In genomic region chr17:12029362-12029761, GRCm38 (mm10) we compare ENCODE assay signal across 15 mouse cellular contexts.
DNase-seq lines count a peak whose midpoint lies in the region; ATAC-seq and TF ChIP-seq lines count a peak whose summit lies in the region.
"Had no signal": no experiment of that assay in that cellular context is flagged by ENCODE, and none has a peak within 500 bp of the region (broad histone marks: within the 10 kb centered on the region; RNA-seq: fewer than 3 reads in every experiment).

No protein-coding gene starts in this region.

- no peak overlapping the region for H3K4me3 ChIP-seq in kidney, postnatal 0 days (replicated peaks; ENCODE audit: low read depth, low read length)
- H3K4me3 ChIP-seq in MEL (ENCODE audit: control insufficient read depth in 1 of 2, insufficient read depth in 1 of 2, low read depth in 2 of 2, low read length in 2 of 2): no peak overlapping the region
- no peak overlapping the region for H3K4me3 ChIP-seq in hindbrain, embryonic 16.5 days (ENCODE audit: low read length)
- H3K4me3 ChIP-seq: liver, embryonic 13.5 days had no signal

- no peak overlapping the region for H3K27ac ChIP-seq in kidney, postnatal 0 days
- H3K27ac ChIP-seq in MEL (ENCODE audit: control insufficient read depth, low read depth, low read length): no peak overlapping the region
- no peak overlapping the region for H3K27ac ChIP-seq in hindbrain, embryonic 16.5 days (ENCODE audit: low read depth, low read length)
- H3K27ac ChIP-seq: liver, embryonic 13.5 days had no signal

- no peak for TF ChIP-seq RAD21 in MEL (IDR thresholded peaks at IDR 0.05; ENCODE audit: low read depth, low read length)

- no peak for ATAC-seq in kidney, postnatal 0 days (replicated peaks; ENCODE audit: low FRiP score, low read depth)
- ATAC-seq in hindbrain, embryonic 16.5 days: no peak
- 0 out of 2 replicates have a peak, but pooled peaks have one; percentile 20 for ATAC-seq in monocyte, adult 5-6 weeks (replicated peaks; ENCODE audit: insufficient number of reproducible peaks, low FRiP score, low TSS enrichment, poor library complexity, severe bottlenecking)

- no peak for TF ChIP-seq EP300 in MEL (IDR thresholded peaks at IDR 0.05; ENCODE audit: low read depth in 1 of 2, low read length in 2 of 2)

- no peak for DNase-seq in kidney, postnatal 0 days (ENCODE audit: low spot score)
- no peak for DNase-seq in kidney, postnatal 36 days
- DNase-seq in MEL (ENCODE audit: low read depth, low spot score): peak; percentile 17
- no peak for DNase-seq in retina, postnatal 1 day
- no peak for DNase-seq in right cerebral cortex, postnatal 36 days (ENCODE audit: low spot score in 2 of 2)
- DNase-seq in c-Kit-positive CD71-positive TER-119-positive erythroid progenitor cells, embryonic 14.5 days (ENCODE audit: low spot score): no peak
- DNase-seq: adrenal gland, postnatal 14 days; cerebellum, adult 8-10 months; layer of hippocampus, postnatal 36 days; left cerebral cortex, postnatal 4 days; liver, embryonic 13.5 days; lung, postnatal 14 days had no signal

- 68% methylated on average over 5 of the region's 5 CpGs for WGBS in kidney, postnatal 0 days
- 88% methylated on average over 5 of the region's 5 CpGs for WGBS in hindbrain, embryonic 16.5 days

- peaks cover 3% of the 10 kb centered on the region; the same call in 1 of the 2 replicates for H3K79me2 ChIP-seq in MEL (ENCODE audit: control insufficient read depth, insufficient read depth, low read length, poor library complexity)

- H3K27me3 ChIP-seq in kidney, postnatal 0 days (ENCODE audit: insufficient read depth, low read length): no peaks in the 10 kb centered on the region
- H3K27me3 ChIP-seq in MEL (ENCODE audit: control insufficient read depth in 1 of 2, insufficient read depth in 2 of 2, low read length in 2 of 2): no peaks in the 10 kb centered on the region
- H3K27me3 ChIP-seq in hindbrain, embryonic 16.5 days (replicated peaks; ENCODE audit: control insufficient read depth, insufficient read depth, low read length): no peaks in the 10 kb centered on the region

- H3K4me1 ChIP-seq in kidney, postnatal 0 days (replicated peaks; ENCODE audit: insufficient read depth, low read length): no peaks in the 10 kb centered on the region
- peaks cover 0 to 16% of the 10 kb centered on the region in 2 experiments; a peak in 3 of 4 replicates for H3K4me1 ChIP-seq in MEL (ENCODE audit: control insufficient read depth in 1 of 2, insufficient read depth in 2 of 2, low read length in 2 of 2)
- H3K4me1 ChIP-seq in hindbrain, embryonic 16.5 days (ENCODE audit: control insufficient read depth, insufficient read depth, low read depth, low read length): peaks cover 14% of the 10 kb centered on the region

- no peak for TF ChIP-seq POLR2A in MEL (IDR thresholded peaks at IDR 0.05; ENCODE audit: control insufficient read depth in 1 of 2, insufficient read depth in 1 of 2, low read depth in 1 of 2, low read length in 2 of 2, poor library complexity in 1 of 2)

- TF ChIP-seq CTCF in kidney, postnatal 0 days (IDR thresholded peaks at IDR 0.05; ENCODE audit: low read depth): no peak
- no peak for TF ChIP-seq CTCF in MEL (IDR thresholded peaks at IDR 0.05 in 2 of 3, conservative IDR thresholded peaks at IDR 0.05 in 1 of 3; ENCODE audit: control insufficient read depth in 1 of 3, insufficient read depth in 1 of 3, low read depth in 2 of 3, low read length in 3 of 3, poor library complexity in 1 of 3, severe bottlenecking in 1 of 3)

- no peak overlapping the region for H3K9ac ChIP-seq in kidney, postnatal 0 days (ENCODE audit: low read depth, low read length)
- no peak overlapping the region for H3K9ac ChIP-seq in MEL (ENCODE audit: control insufficient read depth, low read depth, low read length, poor library complexity, severe bottlenecking)
- H3K9ac ChIP-seq in hindbrain, embryonic 16.5 days (ENCODE audit: low read depth, low read length): no peak overlapping the region
- H3K9ac ChIP-seq: liver, embryonic 13.5 days had no signal

- no peaks in the 10 kb centered on the region for H3K9me3 ChIP-seq in kidney, postnatal 0 days (replicated peaks; ENCODE audit: low read length)
- H3K9me3 ChIP-seq in MEL (replicated peaks; ENCODE audit: insufficient read depth, low read length): no peaks in the 10 kb centered on the region
- no peaks in the 10 kb centered on the region for H3K9me3 ChIP-seq in hindbrain, embryonic 16.5 days (ENCODE audit: control insufficient read depth, low read length)
- H3K9me3 ChIP-seq: G1E; liver, embryonic 13.5 days had no signal

- H3K36me3 ChIP-seq in kidney, postnatal 0 days (ENCODE audit: insufficient read depth, low read length): no peaks in the 10 kb centered on the region
- H3K36me3 ChIP-seq in MEL (ENCODE audit: control insufficient read depth in 1 of 2, insufficient read depth in 2 of 2, low read length in 2 of 2): peaks cover 0 to 10% of the 10 kb centered on the region in 2 experiments; a peak in 2 of 4 replicates
- no peaks in the 10 kb centered on the region for H3K36me3 ChIP-seq in hindbrain, embryonic 16.5 days (ENCODE audit: control insufficient read depth, insufficient read depth, low read length)
- H3K36me3 ChIP-seq: G1E; liver, embryonic 13.5 days had no signal

- 0 out of 2 replicates have a peak overlapping the region, but pooled peaks have one; percentile 19 for H3K4me2 ChIP-seq in kidney, postnatal 0 days (ENCODE audit: low read length)
- peak overlapping the region; percentile 35; the same call in 1 of the 2 replicates for H3K4me2 ChIP-seq in hindbrain, embryonic 16.5 days (ENCODE audit: low read length)
- H3K4me2 ChIP-seq: liver, embryonic 13.5 days had no signal

TF ChIP-seq in MEL, 35 proteins besides CTCF, POLR2A, EP300 and RAD21:
- no peak for TF ChIP-seq MYB (IDR thresholded peaks at IDR 0.05; ENCODE audit: low read depth, low read length)
- no peak for TF ChIP-seq CHD1 (IDR thresholded peaks at IDR 0.05; ENCODE audit: low read depth, low read length)
- TF ChIP-seq TCF12 (IDR thresholded peaks at IDR 0.05; ENCODE audit: low read depth, low read length): no peak
- no peak for TF ChIP-seq BHLHE40 (IDR thresholded peaks at IDR 0.05; ENCODE audit: borderline replicate concordance, low read depth, low read length)
- TF ChIP-seq ZKSCAN1 (IDR thresholded peaks at IDR 0.05; ENCODE audit: low read depth, low read length): no peak
- no peak for TF ChIP-seq JUND (IDR thresholded peaks at IDR 0.05; ENCODE audit: low read depth, low read length)
- TF ChIP-seq MAX (IDR thresholded peaks at IDR 0.05; ENCODE audit: low read length): no peak
- TF ChIP-seq NRF1 (IDR thresholded peaks at IDR 0.05; ENCODE audit: insufficient read depth, low read depth, low read length, poor library complexity, severe bottlenecking): no peak
- TF ChIP-seq KAT2A (conservative IDR thresholded peaks at IDR 0.05; ENCODE audit: low read depth, low read length): no peak
- no peak for TF ChIP-seq UBTF (IDR thresholded peaks at IDR 0.05; ENCODE audit: borderline replicate concordance, insufficient read depth, low read depth, low read length)
- no peak for TF ChIP-seq HCFC1 (IDR thresholded peaks at IDR 0.05; ENCODE audit: low read depth, low read length)
- no peak for TF ChIP-seq CHD2 (IDR thresholded peaks at IDR 0.05; ENCODE audit: low read length)
- TF ChIP-seq ETS1 (IDR thresholded peaks at IDR 0.05; ENCODE audit: low read depth, low read length): no peak
- TF ChIP-seq POLR2AphosphoS2 (IDR thresholded peaks at IDR 0.05; ENCODE audit: low read length): no peak
- no peak for TF ChIP-seq MAFK (IDR thresholded peaks at IDR 0.05; ENCODE audit: borderline replicate concordance, low read depth, low read length)
- no peak for TF ChIP-seq ZNF384 (IDR thresholded peaks at IDR 0.05; ENCODE audit: low read depth, low read length)
